Mouse (Mus musculus) kidney, embryonic 16.5 days (tissue): ENCODE measurements at regions not wholly inside any gene's neighbourhood (a gene's known extent, or its start where the extent isn't known, plus 50 kb on each side); places are given as distances from the start of the nearest gene placed in this dataset.

Experiments used
- ATAC-seq: fragments of 200-750 bp; cut with Nextera tagmentation; 2 replicates; pipeline ENCODE4 v1.8.0; 2017; ENCODE audit warnings: moderate TSS enrichment; ENCODE audit not compliant: low FRiP score, low TSS enrichment
- H3K27ac ChIP-seq: fragments of 300-500 bp; sonication (generic); 2 replicates; pipeline ENCODE4 v1.5.1; 2014; ENCODE audit warnings: low read length
- H3K27me3 ChIP-seq: fragments of 300-500 bp; sonication (generic); 2 replicates; pipeline ENCODE4 v1.6.1; 2014; ENCODE audit warnings: low read length, control low read depth, mixed read lengths; ENCODE audit not compliant: insufficient read depth
- H3K36me3 ChIP-seq: fragments of 300-500 bp; sonication (generic); 2 replicates; pipeline ENCODE4 v1.6.1; 2014; ENCODE audit warnings: low read length, control low read depth, mixed read lengths; ENCODE audit not compliant: insufficient read depth
- H3K4me1 ChIP-seq: fragments of 300-500 bp; sonication (generic); 2 replicates; pipeline ENCODE4 v1.6.1; 2014; ENCODE audit warnings: low read length, control low read depth, mixed read lengths; ENCODE audit not compliant: insufficient read depth
- H3K4me2 ChIP-seq: fragments of 300-500 bp; sonication (generic); replicated peaks from 2 replicates; pipeline ENCODE4 v1.6.1; 2014; ENCODE audit warnings: low read depth, low read length
- H3K4me3 ChIP-seq: fragments of 300-500 bp; sonication (generic); 2 replicates; pipeline ENCODE4 v1.5.1; 2014; ENCODE audit warnings: mild to moderate bottlenecking, low read length
- H3K9ac ChIP-seq: fragments of 300-500 bp; sonication (generic); replicated peaks from 2 replicates; pipeline ENCODE4 v1.6.1; 2014; ENCODE audit warnings: low read length
- H3K9me3 ChIP-seq: fragments of 300-500 bp; sonication (generic); 2 replicates; pipeline ENCODE4 v1.6.1; 2016; ENCODE audit warnings: low read length, control low read depth
- WGBS: fragments of 180-500 bp; shearing (Covaris S2); extraction: QIAGEN DNeasy Blood & Tissue Kit; methylation state at CpG from one replicate; pipeline ENCODE4 v1.1.7; 2014; 5-methylcytosine and 5-hydroxymethylcytosine counted together

DNA sequence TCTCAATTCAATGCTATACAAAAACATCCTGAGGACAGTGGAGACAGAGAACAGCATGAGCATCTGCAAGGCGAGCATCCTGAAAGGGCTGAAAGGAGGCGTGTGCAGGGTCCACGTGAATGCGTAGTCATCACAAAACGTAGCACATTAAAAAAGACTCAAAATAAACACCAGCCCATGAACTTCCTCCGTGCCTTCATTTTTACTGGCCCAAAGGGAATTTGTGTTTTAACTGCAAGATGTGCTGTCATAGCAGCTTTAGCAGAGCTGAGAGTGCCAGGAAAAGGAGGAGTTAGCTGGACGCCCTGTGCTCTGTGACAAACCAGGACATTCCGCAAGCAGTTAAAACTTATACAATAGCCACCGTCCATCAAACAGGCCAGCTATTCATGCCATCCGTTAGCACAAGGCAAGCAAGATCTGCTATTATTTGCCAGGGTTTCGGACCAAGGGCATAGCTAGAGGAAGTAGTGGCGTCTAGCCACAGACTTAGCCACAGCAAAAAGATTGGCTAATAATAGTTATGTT is 92.9 kb upstream of the Stmnd1 start:
- Histone ChIP-seq H3K4me3 (no peak overlapping the region), H3K36me3 (no peaks in the 10 kb centered on the region), H3K27ac (no peak overlapping the region), H3K9me3 (no peaks in the 10 kb centered on the region), H3K4me2 (peak overlapping the region; percentile 7), H3K9ac (no peak overlapping the region), H3K27me3 (no peaks in the 10 kb centered on the region), H3K4me1 (no peaks in the 10 kb centered on the region)
- no peak for ATAC-seq
- WGBS = 38% methylated on average over 12 of the region's 12 CpGs

- Histone ChIP-seq H3K27me3 (no peaks in the 10 kb centered on the region), H3K36me3 (no peaks in the 10 kb centered on the region), H3K4me2 (no peak overlapping the region), H3K4me1 (no peaks in the 10 kb centered on the region), H3K27ac (no peak overlapping the region), H3K4me3 (no peak overlapping the region), H3K9ac (no peak overlapping the region), H3K9me3 (no peaks in the 10 kb centered on the region)
- 85% methylated on average over 3 of the region's 3 CpGs for WGBS
- ATAC-seq = no peak
Observed at GRCm38 (mm10) chr13:46179916-46180315, 93.6 kb upstream of the Stmnd1 start.

- Histone ChIP-seq H3K4me1 (no peaks in the 10 kb centered on the region), H3K9ac (no peak overlapping the region), H3K27me3 (no peaks in the 10 kb centered on the region), H3K4me2 (no peak overlapping the region), H3K27ac (no peak overlapping the region), H3K4me3 (no peak overlapping the region), H3K36me3 (no peaks in the 10 kb centered on the region), H3K9me3 (no peaks in the 10 kb centered on the region)
- no peak for ATAC-seq
- WGBS = 77% methylated on average over 8 of the region's 8 CpGs
Observed at GRCm38 (mm10) chr13:46173103-46173502, 100.4 kb upstream of the Stmnd1 start.

DNA sequence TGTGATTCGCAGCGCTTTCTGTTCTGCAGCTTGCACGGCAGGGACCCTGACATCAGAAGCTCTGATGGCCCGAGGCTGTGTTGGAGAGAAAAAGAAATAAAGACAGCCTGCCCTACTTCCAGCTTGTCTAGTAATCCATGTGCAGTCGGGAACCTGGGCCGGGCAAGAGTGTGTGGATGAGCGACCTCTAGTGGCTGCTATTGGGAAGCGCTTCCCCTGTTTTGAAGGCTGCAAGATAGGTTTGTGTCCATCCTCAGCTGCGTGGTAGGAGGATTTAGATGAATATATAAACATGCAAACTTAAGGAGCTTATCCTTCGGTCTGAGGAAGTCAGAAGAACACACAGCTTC is 111.5 kb upstream of the Stmnd1 start:
- peak; percentile 75 for ATAC-seq
- Histone ChIP-seq H3K9ac (peak overlapping the region; percentile 22; the same call in 1 of the 2 replicates), H3K4me1 (peaks cover 12% of the 10 kb centered on the region), H3K36me3 (no peaks in the 10 kb centered on the region), H3K27me3 (no peaks in the 10 kb centered on the region), H3K27ac (peak overlapping the region; percentile 14; the same call in 1 of the 2 replicates), H3K9me3 (no peaks in the 10 kb centered on the region; the same call in 1 of the 2 replicates), H3K4me2 (peak overlapping the region; percentile 49), H3K4me3 (peak overlapping the region; percentile 24)
- 1% methylated on average over 10 of the region's 10 CpGs for WGBS

DNA sequence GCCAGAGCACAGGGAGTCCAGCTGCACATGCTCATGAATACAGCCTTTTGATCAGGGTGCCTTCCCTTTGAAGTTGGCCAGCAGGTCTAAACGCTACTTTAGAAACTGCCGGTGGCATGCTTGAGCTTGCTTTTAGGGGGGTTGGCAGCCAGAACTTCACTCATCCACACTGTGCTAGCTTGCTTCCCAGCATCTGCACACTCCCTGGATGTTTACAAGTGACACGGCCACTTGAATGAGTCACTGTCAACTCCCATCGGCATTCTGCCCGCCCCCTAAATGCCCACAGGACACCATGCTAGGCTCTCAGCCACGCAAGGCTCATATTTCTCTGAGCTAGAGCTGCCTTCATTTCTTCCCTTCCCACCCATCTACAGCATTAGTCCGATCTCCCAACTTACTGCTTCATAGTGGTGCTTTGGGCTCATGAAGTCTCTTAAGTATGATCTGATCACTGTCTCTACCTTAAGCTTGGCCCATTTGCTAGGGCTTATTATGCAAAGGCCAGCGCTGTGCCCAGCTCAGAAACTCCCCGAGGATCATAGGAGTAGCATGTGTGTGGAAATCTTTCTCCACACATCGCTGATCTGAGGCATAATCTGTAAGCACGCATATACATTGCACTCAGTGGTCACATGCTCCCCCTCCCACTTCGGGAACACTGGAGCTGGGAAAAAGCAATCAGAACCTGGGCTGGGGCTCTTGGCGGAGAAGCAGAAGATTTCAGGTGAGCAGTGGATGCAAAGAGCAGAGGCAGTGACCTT is 112.1 kb upstream of the Stmnd1 start:
- peak; percentile 60 for ATAC-seq
- peak overlapping the region; percentile 49 for H3K4me2 ChIP-seq
- WGBS = 25% methylated on average over 13 of the region's 13 CpGs
- H3K4me1 ChIP-seq = peaks cover 12% of the 10 kb centered on the region
- no peaks in the 10 kb centered on the region for H3K27me3 ChIP-seq
- H3K27ac ChIP-seq = peak overlapping the region; percentile 14; the same call in 1 of the 2 replicates
- H3K9me3 ChIP-seq = no peaks in the 10 kb centered on the region; the same call in 1 of the 2 replicates
- H3K4me3 ChIP-seq = peak overlapping the region; percentile 24
- H3K9ac ChIP-seq = peak overlapping the region; percentile 22; the same call in 1 of the 2 replicates
- no peaks in the 10 kb centered on the region for H3K36me3 ChIP-seq

GRCm38 (mm10) chr13:46159354-46159753 is 114.2 kb upstream of the Stmnd1 start:
- Histone ChIP-seq H3K4me1 (peaks cover 12% of the 10 kb centered on the region), H3K27me3 (no peaks in the 10 kb centered on the region), H3K9me3 (no peaks in the 10 kb centered on the region; the same call in 1 of the 2 replicates), H3K4me2 (no peak overlapping the region), H3K27ac (no peak overlapping the region), H3K4me3 (no peak overlapping the region), H3K9ac (no peak overlapping the region), H3K36me3 (no peaks in the 10 kb centered on the region)
- WGBS = 90% methylated on average over 14 of the region's 14 CpGs
- no peak for ATAC-seq

DNA sequence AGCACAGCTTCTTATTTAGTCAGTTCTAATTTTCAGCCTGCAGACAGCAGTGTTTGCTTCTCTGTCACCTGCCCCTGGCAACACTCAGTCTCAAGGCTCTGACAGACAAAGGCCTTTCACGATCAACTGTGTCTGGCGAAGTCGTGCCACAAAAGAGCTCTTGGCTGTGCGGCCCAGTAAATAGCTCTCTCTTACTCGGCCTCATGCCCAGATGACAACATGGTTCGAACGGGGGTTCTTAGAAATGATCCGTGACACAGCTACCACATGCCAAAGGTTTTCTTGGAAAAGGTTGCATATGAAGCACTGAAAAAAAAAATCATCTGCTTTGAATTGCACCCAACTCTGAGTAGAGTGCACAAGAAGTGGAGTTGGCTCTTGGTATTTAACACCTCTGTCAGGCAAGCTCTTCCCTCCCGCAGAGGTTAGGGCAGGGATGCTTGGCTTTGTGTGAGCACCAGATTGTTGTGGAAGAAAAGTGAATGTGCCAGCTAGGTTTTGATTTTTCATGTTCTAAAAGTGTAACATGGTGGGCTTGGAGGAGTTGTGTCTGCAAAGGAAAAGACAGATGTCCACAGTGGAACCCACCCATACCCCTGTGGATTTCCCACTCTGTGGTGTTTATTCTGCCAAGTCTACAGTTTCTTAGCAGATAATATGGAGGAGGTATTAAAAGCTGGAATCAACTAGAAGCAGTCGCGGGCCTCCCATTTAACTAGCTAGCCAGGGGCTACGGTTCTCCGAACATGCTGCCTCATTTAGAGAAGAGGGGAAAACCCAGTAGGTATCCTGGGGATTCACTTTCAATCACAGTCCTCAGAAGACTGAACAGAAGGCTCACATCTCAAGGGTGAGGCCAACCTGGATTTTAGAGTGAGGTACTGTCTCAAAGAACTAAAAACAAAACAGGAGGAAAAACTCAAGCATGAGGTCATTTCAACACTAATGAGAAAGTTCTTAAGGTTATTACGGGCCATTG is 120.0 kb upstream of the Stmnd1 start:
- Histone ChIP-seq H3K9me3 (no peaks in the 10 kb centered on the region; the same call in 1 of the 2 replicates), H3K27me3 (no peaks in the 10 kb centered on the region), H3K36me3 (no peaks in the 10 kb centered on the region), H3K9ac (no peak overlapping the region), H3K4me3 (no peak overlapping the region), H3K4me2 (no peak overlapping the region), H3K4me1 (no peaks in the 10 kb centered on the region), H3K27ac (no peak overlapping the region)
- ATAC-seq = no peak
- whole genome bisulfite sequencing = 86% methylated on average over 14 of the region's 14 CpGs

DNA sequence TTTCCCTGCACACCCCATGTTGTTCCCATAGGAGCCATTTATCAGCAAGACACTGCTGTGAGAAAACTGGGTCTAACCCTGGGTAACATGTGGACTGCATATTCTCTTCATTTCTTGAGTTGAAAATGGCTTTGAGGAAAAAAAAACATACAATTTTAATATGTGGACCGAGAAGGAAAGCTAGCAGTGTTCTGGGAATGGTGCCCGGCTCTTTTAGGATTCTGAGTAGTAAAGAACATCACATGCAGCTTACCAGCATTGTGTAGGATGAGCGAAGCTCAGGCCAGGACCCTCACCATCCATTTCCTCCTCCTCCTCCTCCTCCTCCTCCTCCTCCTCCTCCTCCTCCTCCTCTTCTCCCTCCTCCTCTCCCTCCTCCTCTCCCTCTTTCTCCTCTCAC is 133.5 kb upstream of the Stmnd1 start:
- Histone ChIP-seq H3K4me2 (no peak overlapping the region), H3K9me3 (no peaks in the 10 kb centered on the region), H3K9ac (no peak overlapping the region), H3K4me1 (no peaks in the 10 kb centered on the region), H3K27ac (no peak overlapping the region), H3K36me3 (no peaks in the 10 kb centered on the region), H3K27me3 (no peaks in the 10 kb centered on the region), H3K4me3 (no peak overlapping the region)
- ATAC-seq = no peak
- 80% methylated on average over 3 of the region's 3 CpGs for WGBS

GRCm38 (mm10) chr13:46139251-46139650 is 134.3 kb upstream of the Stmnd1 start:
- H3K27ac ChIP-seq = no peak overlapping the region
- no peaks in the 10 kb centered on the region for H3K27me3 ChIP-seq
- H3K4me2 ChIP-seq = no peak overlapping the region
- H3K9ac ChIP-seq = no peak overlapping the region
- no peaks in the 10 kb centered on the region for H3K9me3 ChIP-seq
- no peaks in the 10 kb centered on the region for H3K4me1 ChIP-seq
- no peak overlapping the region for H3K4me3 ChIP-seq
- no peaks in the 10 kb centered on the region for H3K36me3 ChIP-seq
- ATAC-seq = no peak
- 76% methylated on average over 5 of the region's 5 CpGs for WGBS
